Mouse (Mus musculus): ENCODE results near the gene Gm20918. TPM values are rescaled to one million over a fixed set of nuclear protein-coding genes. Genes with fewer than 3 reads are reported as not detected.
"Not testable (repeated sequence)": the region's sequence is repeated elsewhere in the genome, so short reads cannot be mapped to it uniquely, and the experiment has no call there.

The Gm20918 gene
- polyA plus RNA-seq (2014; fragmentation: Nextera tagmentation; extraction: Ambion mirVana) = not detected in 2 replicates

- H3K4me3 ChIP-seq (ENCODE audit: low read depth, low read length); H3K27ac ChIP-seq (ENCODE audit: low read depth, low read length); ATAC-seq (replicated peaks; ENCODE audit: insufficient number of reproducible peaks, low FRiP score, low TSS enrichment); H3K4me1 ChIP-seq (ENCODE audit: control insufficient read depth, insufficient read depth, low read length); H3K9me3 ChIP-seq (replicated peaks; ENCODE audit: control insufficient read depth, low read length); H3K9ac ChIP-seq (ENCODE audit: low read depth, low read length); H3K4me2 ChIP-seq; H3K27me3 ChIP-seq (ENCODE audit: control insufficient read depth, insufficient read depth, low read length); H3K36me3 ChIP-seq (ENCODE audit: control insufficient read depth, insufficient read depth, low read length): not testable (repeated sequence)
Observed at GRCm38 (mm10) chrY:5043637-5044036, at the start of gene Gm20918. Gene Gm20918 (plus strand): TSS chrY:5043937.

Other genes starting within 250 kb of the Gm20918 start
- gene Gm21820, start 205.5 kb downstream of the Gm20918 start, polyA plus RNA-seq (2014; fragmentation: Nextera tagmentation; extraction: Ambion mirVana) = not detected in 2 replicates